Mouse (Mus musculus) limb, embryonic 15.5 days (tissue): ENCODE data around the gene Sectm1b. TPM values are rescaled to one million over a fixed set of nuclear protein-coding genes. Genes with fewer than 3 reads are reported as not detected.
"Not testable (repeated sequence)": the region's sequence is repeated elsewhere in the genome, so short reads cannot be mapped to it uniquely, and the experiment has no call there.

Experiments
- ATAC-seq: fragments of 200-750 bp; cut with Nextera tagmentation; 2 replicates; pipeline ENCODE4 v1.8.0; 2017; ENCODE audit warnings: low read depth, moderate TSS enrichment; ENCODE audit not compliant: insufficient number of reproducible peaks, low FRiP score, low TSS enrichment
- H3K27ac ChIP-seq: fragments of 300-500 bp; sonication (generic); 2 replicates; pipeline ENCODE4 v1.5.1; 2015; ENCODE audit warnings: moderate library complexity, mild to moderate bottlenecking, inconsistent platforms
- H3K27me3 ChIP-seq: fragments of 300-500 bp; sonication (generic); 2 replicates; pipeline ENCODE4 v1.6.1; 2015; ENCODE audit warnings: inconsistent platforms
- H3K36me3 ChIP-seq: fragments of 300-500 bp; sonication (generic); 2 replicates; pipeline ENCODE4 v1.6.1; 2015; ENCODE audit warnings: inconsistent platforms
- H3K4me1 ChIP-seq: fragments of 300-500 bp; sonication (generic); 2 replicates; pipeline ENCODE4 v1.6.1; 2015; ENCODE audit warnings: inconsistent platforms
- H3K4me2 ChIP-seq: fragments of 300-500 bp; sonication (generic); 2 replicates; pipeline ENCODE4 v1.6.1; 2015; ENCODE audit warnings: mild to moderate bottlenecking, inconsistent platforms
- H3K4me3 ChIP-seq: fragments of 300-500 bp; sonication (generic); 2 replicates; pipeline ENCODE4 v1.5.1; 2015; ENCODE audit warnings: mild to moderate bottlenecking, inconsistent platforms
- H3K9ac ChIP-seq: fragments of 300-500 bp; sonication (generic); 2 replicates; pipeline ENCODE4 v1.6.1; 2015; ENCODE audit warnings: inconsistent platforms
- H3K9me3 ChIP-seq: fragments of 300-500 bp; sonication (generic); 2 replicates; pipeline ENCODE4 v1.6.1; 2016; ENCODE audit warnings: inconsistent platforms
- WGBS: fragments of 180-500 bp; shearing (Covaris S2); methylation state at CpG from one replicate; pipeline ENCODE4 v1.1.7; 2015; 5-methylcytosine and 5-hydroxymethylcytosine counted together
- polyA plus RNA-seq: library from polyadenylated mRNA; unstranded; fragments of >200 nt; fragmentation: Nextera tagmentation; extraction: Ambion mirVana; gene quantifications from 2 replicates; pipeline ENCODE4 v1.2.1, GENCODE M21; 2015

Sectm1b gene
- polyA plus RNA-seq, 1 experiment from 2014 or later, result 0.14 TPM

- no peaks in the 10 kb centered on the region for H3K27me3 ChIP-seq
- H3K9ac ChIP-seq, result no peak overlapping the region
- H3K27ac ChIP-seq, result no peak overlapping the region
- H3K4me3 ChIP-seq, result no peak overlapping the region
- H3K4me1 ChIP-seq, result no peaks in the 10 kb centered on the region
- no peak for ATAC-seq
- 84% methylated on average over 2 of the region's 2 CpGs for WGBS
- no peaks in the 10 kb centered on the region for H3K36me3 ChIP-seq
- no peak overlapping the region for H3K4me2 ChIP-seq
- no peaks in the 10 kb centered on the region for H3K9me3 ChIP-seq
Measured at GRCm38 (mm10) chr11:121089756-121090546, 26.6 kb upstream of the Sectm1b start.

GRCm38 (mm10) chr11:121088997-121089396, 25.6 kb upstream of the Sectm1b start:
- Histone ChIP-seq H3K4me3 (no peak overlapping the region), H3K27me3 (no peaks in the 10 kb centered on the region), H3K4me2 (no peak overlapping the region), H3K27ac (no peak overlapping the region), H3K9ac (no peak overlapping the region), H3K4me1 (no peaks in the 10 kb centered on the region), H3K36me3 (no peaks in the 10 kb centered on the region), H3K9me3 (no peaks in the 10 kb centered on the region)
- no peak for ATAC-seq
- WGBS, result 57% methylated on average over 6 of the region's 6 CpGs

DNA sequence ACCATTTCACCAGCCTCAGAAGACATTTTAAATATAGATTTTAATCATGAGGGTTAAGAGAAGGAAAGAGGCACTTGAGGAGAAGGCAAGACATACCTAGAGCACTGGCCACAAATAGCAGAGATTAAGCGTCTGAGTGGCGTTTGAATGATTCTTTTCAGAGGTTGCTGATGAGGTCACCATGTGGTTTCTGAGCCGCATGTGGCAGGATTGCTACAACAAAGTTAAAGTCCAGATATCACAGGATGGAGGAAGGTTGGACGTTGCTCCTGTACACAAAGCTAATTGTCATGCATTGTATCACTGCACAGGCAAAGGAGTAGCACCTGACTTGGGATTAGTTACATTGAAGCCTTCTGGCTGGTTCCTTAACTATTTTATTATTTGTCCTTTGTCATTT, 22.9 kb upstream of the Sectm1b start:
- no peaks in the 10 kb centered on the region for H3K4me1 ChIP-seq
- no peaks in the 10 kb centered on the region for H3K27me3 ChIP-seq
- no peak overlapping the region for H3K4me3 ChIP-seq
- 63% methylated on average over 4 of the region's 4 CpGs for WGBS
- ATAC-seq, result no peak
- H3K9ac ChIP-seq, result no peak overlapping the region
- no peak overlapping the region for H3K4me2 ChIP-seq
- no peak overlapping the region for H3K27ac ChIP-seq
- no peaks in the 10 kb centered on the region for H3K36me3 ChIP-seq
- no peaks in the 10 kb centered on the region for H3K9me3 ChIP-seq

DNA sequence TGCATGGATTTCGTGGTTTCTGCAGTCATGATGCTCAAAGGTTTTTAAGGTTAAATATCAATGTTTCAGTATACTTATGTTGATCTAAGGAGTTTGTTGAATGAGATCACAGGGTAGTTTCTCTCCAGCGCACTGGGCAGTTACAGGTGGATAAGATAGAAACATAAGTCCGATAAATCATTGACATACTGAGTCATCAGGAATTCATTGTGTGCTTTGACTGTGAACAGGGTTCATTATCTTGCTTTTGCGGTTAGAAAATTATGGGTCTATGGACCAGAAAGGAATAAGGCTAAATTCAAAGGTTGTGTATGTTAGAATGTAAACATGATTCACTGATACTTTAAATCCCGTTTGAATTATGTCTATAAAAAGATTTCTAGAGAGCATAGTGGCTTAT, 21.8 kb upstream of the Sectm1b start:
- WGBS, result 70% methylated on average over 5 of the region's 5 CpGs
- no peaks in the 10 kb centered on the region for H3K27me3 ChIP-seq
- H3K4me1 ChIP-seq, result no peaks in the 10 kb centered on the region
- H3K9me3 ChIP-seq, result no peaks in the 10 kb centered on the region
- H3K4me3 ChIP-seq, result no peak overlapping the region
- no peak overlapping the region for H3K27ac ChIP-seq
- H3K36me3 ChIP-seq, result no peaks in the 10 kb centered on the region
- no peak for ATAC-seq
- H3K4me2 ChIP-seq, result no peak overlapping the region
- H3K9ac ChIP-seq, result no peak overlapping the region

DNA sequence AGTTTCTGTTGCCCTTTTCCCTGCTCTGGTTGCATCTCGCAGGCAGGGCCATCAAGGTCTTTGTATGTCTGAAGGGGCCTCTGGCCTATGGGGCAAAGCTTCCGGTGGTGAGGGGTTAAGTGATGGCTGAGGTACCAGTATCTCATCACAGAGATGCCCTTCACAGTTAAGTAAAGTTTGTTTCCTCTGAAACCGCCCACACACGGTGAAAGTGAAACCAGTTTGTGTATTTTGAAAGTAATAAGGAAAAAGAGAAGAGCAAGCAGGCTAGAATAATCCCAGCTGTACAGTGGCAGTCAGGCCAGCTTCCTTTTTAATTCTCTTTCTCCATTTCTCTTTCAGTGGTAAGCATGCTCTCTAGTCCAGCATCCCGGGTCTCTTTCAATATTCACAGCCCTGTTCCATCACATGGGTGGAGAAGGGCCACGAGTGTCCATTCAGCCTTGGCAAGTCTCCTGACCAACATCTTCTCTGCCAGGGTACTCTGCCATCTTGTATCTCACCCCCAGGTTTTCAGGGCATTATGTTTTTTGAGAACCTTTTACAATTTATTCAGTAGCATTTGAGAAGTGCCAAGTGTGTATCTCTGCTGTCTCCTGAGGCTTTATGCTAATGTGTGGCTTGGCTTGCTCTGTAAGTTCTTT, 19.6 kb upstream of the Sectm1b start:
- no peaks in the 10 kb centered on the region for H3K4me1 ChIP-seq
- no peak overlapping the region for H3K27ac ChIP-seq
- no peak overlapping the region for H3K9ac ChIP-seq
- no peaks in the 10 kb centered on the region for H3K36me3 ChIP-seq
- no peaks in the 10 kb centered on the region for H3K27me3 ChIP-seq
- WGBS, result 77% methylated on average over 6 of the region's 6 CpGs
- no peaks in the 10 kb centered on the region for H3K9me3 ChIP-seq
- no peak overlapping the region for H3K4me3 ChIP-seq
- no peak overlapping the region for H3K4me2 ChIP-seq
- ATAC-seq, result no peak

DNA sequence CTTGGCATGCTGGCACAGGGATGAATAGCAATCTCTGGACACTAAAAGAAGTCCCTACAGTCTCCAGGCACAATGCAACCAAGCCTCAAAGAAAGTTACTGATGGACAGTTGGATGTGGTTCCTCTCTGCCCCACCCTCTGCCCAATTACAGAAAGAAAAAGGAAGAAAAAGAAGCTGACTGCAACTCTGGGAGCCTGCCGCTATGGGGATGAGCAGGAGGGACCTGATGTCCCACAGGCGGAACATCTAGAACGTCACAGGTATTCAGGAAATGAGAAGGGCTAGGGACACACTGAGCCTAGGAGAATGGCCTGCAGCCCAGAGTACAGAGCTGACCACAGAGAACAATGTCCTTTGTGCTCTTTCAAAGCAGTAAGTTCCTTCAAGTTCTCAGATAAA, 18.9 kb upstream of the Sectm1b start:
- no peak for ATAC-seq

DNA sequence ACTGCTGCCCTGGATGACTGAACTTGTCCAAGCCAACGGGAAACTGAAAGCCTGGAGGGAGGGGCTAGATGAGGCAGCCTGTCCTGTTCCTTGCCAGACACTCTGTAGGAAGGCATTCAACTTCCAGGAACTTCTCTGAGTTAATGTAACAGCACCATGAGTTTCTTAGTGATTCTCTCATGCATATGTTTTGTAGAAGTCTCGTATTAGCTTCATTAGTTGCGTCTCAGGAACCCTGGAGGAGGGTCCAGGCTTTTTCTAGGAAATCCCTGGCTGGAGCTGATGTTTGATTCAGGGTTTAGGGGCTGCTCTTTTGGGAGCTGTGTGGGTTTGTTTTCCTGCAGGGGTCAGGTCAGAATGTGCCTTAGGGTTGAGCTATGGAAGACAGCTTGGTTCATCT, 17.8 kb upstream of the Sectm1b start, which contains the start of gene Sectm1a:
TSS of gene Sectm1a (minus strand) at position 101 of the 400 bp plus-strand sequence.
- no peaks in the 10 kb centered on the region for H3K36me3 ChIP-seq
- H3K4me3 ChIP-seq, result no peak within 1 kb of the TSS
- H3K27ac ChIP-seq, result no peak within 1 kb of the TSS
- no peak within 1 kb of the TSS for H3K9ac ChIP-seq
- no peak within 1 kb of the TSS for H3K4me2 ChIP-seq
- ATAC-seq, result no peak
- no peaks in the 10 kb centered on the region for H3K9me3 ChIP-seq
- H3K4me1 ChIP-seq, result no peaks in the 10 kb centered on the region
- 51% methylated on average over 3 of the region's 3 CpGs for WGBS
- no peaks in the 10 kb centered on the region for H3K27me3 ChIP-seq

More for the DNA sequence above, 18.9 kb upstream of the Sectm1b start:
- no peak overlapping the region for H3K9ac ChIP-seq
- H3K27ac ChIP-seq, result no peak overlapping the region
- 77% methylated on average over 3 of the region's 3 CpGs for WGBS
- no peaks in the 10 kb centered on the region for H3K9me3 ChIP-seq
- H3K4me1 ChIP-seq, result no peaks in the 10 kb centered on the region
- no peaks in the 10 kb centered on the region for H3K27me3 ChIP-seq
- H3K4me2 ChIP-seq, result no peak overlapping the region
- H3K36me3 ChIP-seq, result no peaks in the 10 kb centered on the region
- H3K4me3 ChIP-seq, result no peak overlapping the region

- H3K27ac ChIP-seq, result no peak overlapping the region
- 87% methylated on average over 8 of the region's 8 CpGs for WGBS
- no peak overlapping the region for H3K4me3 ChIP-seq
- H3K36me3 ChIP-seq, result no peaks in the 10 kb centered on the region
- H3K9ac ChIP-seq, result no peak overlapping the region
- no peaks in the 10 kb centered on the region for H3K27me3 ChIP-seq
- no peak for ATAC-seq
- no peaks in the 10 kb centered on the region for H3K4me1 ChIP-seq
- H3K4me2 ChIP-seq, result no peak overlapping the region
- H3K9me3 ChIP-seq, result no peaks in the 10 kb centered on the region
Measured at GRCm38 (mm10) chr11:121080330-121080729, 17.0 kb upstream of the Sectm1b start.

DNA sequence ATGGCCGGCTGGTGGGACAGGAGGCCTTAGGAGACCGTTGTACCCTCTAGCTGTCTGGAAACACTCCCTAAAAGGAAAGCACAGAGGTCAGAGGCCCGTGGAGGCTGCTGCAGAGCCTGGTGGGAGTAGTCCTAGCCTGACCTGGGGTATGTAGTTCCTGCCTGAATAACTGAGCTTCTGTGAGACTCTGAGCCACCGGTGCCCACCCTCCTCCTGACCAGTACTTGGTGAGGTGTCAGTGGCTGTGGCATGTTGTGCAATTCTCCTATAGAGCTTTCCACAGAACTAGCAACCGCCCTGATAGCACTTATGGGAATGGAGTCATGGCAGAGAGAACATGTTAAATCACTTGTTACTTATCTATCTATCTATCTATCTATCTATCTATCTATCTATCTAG, 12.3 kb upstream of the Sectm1b start:
- ATAC-seq, result no peak
- Histone ChIP-seq H3K4me1 (no peaks in the 10 kb centered on the region), H3K27me3 (no peaks in the 10 kb centered on the region), H3K4me3 (no peak overlapping the region), H3K9ac (no peak overlapping the region), H3K9me3 (no peaks in the 10 kb centered on the region), H3K36me3 (no peaks in the 10 kb centered on the region), H3K27ac (no peak overlapping the region), H3K4me2 (no peak overlapping the region)
- WGBS, result 77% methylated on average over 5 of the region's 5 CpGs

GRCm38 (mm10) chr11:121069662-121070061, 6.3 kb upstream of the Sectm1b start:
- H3K4me3 ChIP-seq, H3K36me3 ChIP-seq, H3K9me3 ChIP-seq, H3K27me3 ChIP-seq, ATAC-seq, H3K27ac ChIP-seq, H3K9ac ChIP-seq, H3K4me1 ChIP-seq, H3K4me2 ChIP-seq: not testable (repeated sequence)
- 92% methylated on average over 12 of the region's 16 CpGs for WGBS

DNA sequence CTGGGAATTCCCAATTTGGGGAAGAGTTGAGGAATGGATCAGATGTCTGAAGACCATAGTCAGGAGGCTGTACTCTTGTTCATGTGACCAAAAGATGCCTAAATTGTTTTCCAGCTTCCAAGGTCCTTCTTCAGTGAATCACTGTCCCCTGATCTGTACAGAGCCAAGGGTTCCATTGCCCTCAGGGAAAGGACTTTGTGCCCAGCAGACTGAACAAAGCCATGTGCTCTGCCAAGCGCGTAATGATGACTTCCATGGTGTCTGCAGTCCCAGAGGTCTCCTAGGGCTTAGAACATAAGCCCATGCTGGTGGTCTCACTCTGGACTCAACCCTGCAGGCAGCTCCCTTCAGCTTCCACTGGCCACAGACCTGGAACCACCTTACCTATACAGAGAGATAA, 4.5 kb upstream of the Sectm1b start:
- Histone ChIP-seq H3K36me3 (no peaks in the 10 kb centered on the region), H3K27ac (no peak overlapping the region), H3K4me3 (no peak overlapping the region), H3K4me2 (no peak overlapping the region), H3K4me1 (no peaks in the 10 kb centered on the region), H3K9me3 (no peaks in the 10 kb centered on the region), H3K27me3 (no peaks in the 10 kb centered on the region), H3K9ac (no peak overlapping the region)
- ATAC-seq, result no peak
- 95% methylated on average over 2 of the region's 2 CpGs for WGBS

DNA sequence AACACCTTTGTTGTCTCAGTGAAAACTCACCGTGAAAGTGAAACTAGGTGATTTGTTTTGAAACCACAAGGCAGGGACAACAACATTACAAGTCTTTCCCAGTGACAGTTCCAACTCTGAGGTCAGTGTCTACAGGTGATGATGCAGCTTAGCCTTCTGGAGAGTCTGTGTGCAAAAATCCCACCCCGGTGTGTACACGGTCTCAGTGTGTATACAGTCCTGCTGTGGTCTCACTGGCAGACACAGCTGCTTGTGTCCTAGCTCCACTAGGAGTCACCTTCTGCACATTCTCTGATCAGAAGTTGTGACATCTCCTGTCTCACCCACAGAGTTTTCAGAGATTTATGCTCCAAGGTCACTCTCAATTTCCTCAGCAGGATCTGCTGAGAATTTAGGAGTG, 828 bp upstream of the Sectm1b start:
- H3K4me3 ChIP-seq, result no peak overlapping the region
- no peaks in the 10 kb centered on the region for H3K27me3 ChIP-seq
- H3K4me1 ChIP-seq, result no peaks in the 10 kb centered on the region
- H3K36me3 ChIP-seq, result no peaks in the 10 kb centered on the region
- no peak overlapping the region for H3K4me2 ChIP-seq
- H3K27ac ChIP-seq, result no peak overlapping the region
- no peak overlapping the region for H3K9ac ChIP-seq
- H3K9me3 ChIP-seq, result no peaks in the 10 kb centered on the region
- ATAC-seq, result no peak
- 81% methylated on average over 3 of the region's 3 CpGs for WGBS
